Mouse (Mus musculus): ENCODE results near the gene B3gat2. TPM values are rescaled to one million over a fixed set of nuclear protein-coding genes. Genes with fewer than 3 reads are reported as not detected.

Gene B3gat2
- polyA plus RNA-seq, 1 experiment, result not detected

DNA sequence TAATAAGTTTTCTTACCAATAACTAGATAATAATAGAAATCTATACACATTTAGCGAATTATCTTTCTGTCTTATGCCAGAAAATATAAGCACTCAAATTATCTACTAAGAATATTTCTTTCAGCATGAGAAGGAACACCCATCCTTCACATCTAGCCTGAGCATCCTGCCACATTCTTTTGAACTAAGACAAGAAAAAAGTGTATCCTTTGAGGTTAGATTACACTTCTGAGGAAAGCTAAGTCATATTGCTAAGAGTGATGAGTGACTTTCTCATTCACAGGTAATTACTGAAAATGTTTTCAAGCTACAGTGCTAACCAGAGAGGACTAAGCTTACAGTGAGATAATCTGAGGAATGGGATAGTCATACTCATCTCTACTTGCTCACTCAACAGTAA, 121.1 kb downstream of the B3gat2 start:
- 84% methylated on average over 1 of the region's 1 CpGs for WGBS
- no peak for TF ChIP-seq POLR2A (IDR thresholded peaks at IDR 0.05; ENCODE audit: borderline replicate concordance, control insufficient read depth, low read depth, low read length)
- TF ChIP-seq CTCF (IDR thresholded peaks at IDR 0.05; ENCODE audit: control insufficient read depth, insufficient read depth, low read length), result no peak
- Histone ChIP-seq H3K4me1 (ENCODE audit: control insufficient read depth, insufficient read depth, low read length) (no peaks in the 10 kb centered on the region), H3K4me3 (replicated peaks; ENCODE audit: control insufficient read depth, low read depth, low read length) (no peak overlapping the region), H3K27ac (ENCODE audit: control insufficient read depth, insufficient read depth, low read depth, low read length, poor library complexity) (no peak overlapping the region)

- H3K4me3 ChIP-seq (replicated peaks; ENCODE audit: control insufficient read depth, low read depth, low read length), result no peak overlapping the region
- no peak overlapping the region for H3K27ac ChIP-seq (ENCODE audit: control insufficient read depth, insufficient read depth, low read depth, low read length, poor library complexity)
- no peaks in the 10 kb centered on the region for H3K4me1 ChIP-seq (ENCODE audit: control insufficient read depth, insufficient read depth, low read length)
- 84% methylated on average over 2 of the region's 2 CpGs for WGBS
- no peak for TF ChIP-seq POLR2A (IDR thresholded peaks at IDR 0.05; ENCODE audit: borderline replicate concordance, control insufficient read depth, low read depth, low read length)
- no peak for TF ChIP-seq CTCF (IDR thresholded peaks at IDR 0.05; ENCODE audit: control insufficient read depth, insufficient read depth, low read length)
Measured at GRCm38 (mm10) chr1:23884087-23884668, 122.6 kb downstream of the B3gat2 start.

DNA sequence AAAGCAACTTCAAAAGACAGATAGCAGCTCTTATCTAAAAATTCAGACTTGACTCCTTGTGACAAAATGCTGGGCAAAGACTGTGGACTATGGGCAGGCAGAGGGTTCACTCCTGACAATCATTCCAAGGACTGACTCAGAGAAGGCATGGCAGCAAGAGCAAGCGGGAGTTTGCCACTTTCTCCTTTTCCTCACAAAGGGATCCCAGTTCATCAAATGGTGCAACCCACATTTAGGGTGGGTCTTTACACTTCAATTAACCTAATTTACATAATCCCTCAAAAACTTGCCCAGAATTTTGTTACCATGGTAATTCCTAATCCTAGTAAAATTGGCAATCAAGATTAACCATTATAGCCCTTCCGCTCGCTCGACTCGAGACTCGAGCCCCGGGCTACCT, 123.4 kb downstream of the B3gat2 start:
- Histone ChIP-seq H3K27ac (ENCODE audit: control insufficient read depth, insufficient read depth, low read depth, low read length, poor library complexity) (no peak overlapping the region), H3K4me3 (replicated peaks; ENCODE audit: control insufficient read depth, low read depth, low read length) (no peak overlapping the region), H3K4me1 (ENCODE audit: control insufficient read depth, insufficient read depth, low read length) (no peaks in the 10 kb centered on the region)
- 88% methylated on average over 7 of the region's 7 CpGs for WGBS
- TF ChIP-seq POLR2A (IDR thresholded peaks at IDR 0.05; ENCODE audit: borderline replicate concordance, control insufficient read depth, low read depth, low read length) (no peak), CTCF (IDR thresholded peaks at IDR 0.05; ENCODE audit: control insufficient read depth, insufficient read depth, low read length) (no peak)

DNA sequence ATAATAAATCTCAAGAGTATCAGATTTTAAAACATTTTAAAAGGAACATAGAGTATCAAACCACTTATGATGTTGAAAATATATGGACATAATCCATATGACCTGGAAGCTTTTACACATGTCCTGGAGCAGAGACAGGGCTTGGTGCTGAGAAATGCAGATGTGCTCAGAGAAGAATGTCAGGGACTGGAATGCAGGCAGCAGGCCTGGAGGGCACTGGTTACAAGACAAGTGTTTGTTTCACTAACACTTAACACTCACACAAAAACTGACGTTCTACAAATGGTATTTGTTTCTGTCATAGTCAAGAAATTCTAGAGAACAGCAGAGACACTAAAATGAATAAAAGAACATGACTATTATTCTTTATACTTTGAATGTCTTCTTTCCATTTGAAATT, 130.5 kb downstream of the B3gat2 start:
- 87% methylated on average over 1 of the region's 1 CpGs for WGBS
- H3K27ac ChIP-seq (ENCODE audit: control insufficient read depth, insufficient read depth, low read depth, low read length, poor library complexity), result no peak overlapping the region
- no peak overlapping the region for H3K4me3 ChIP-seq (replicated peaks; ENCODE audit: control insufficient read depth, low read depth, low read length)
- H3K4me1 ChIP-seq (ENCODE audit: control insufficient read depth, insufficient read depth, low read length), result no peaks in the 10 kb centered on the region
- TF ChIP-seq CTCF (IDR thresholded peaks at IDR 0.05; ENCODE audit: control insufficient read depth, insufficient read depth, low read length), result no peak
- no peak for TF ChIP-seq POLR2A (IDR thresholded peaks at IDR 0.05; ENCODE audit: borderline replicate concordance, control insufficient read depth, low read depth, low read length)

Other genes starting within 250 kb of the B3gat2 start
- 60.5 and 107 TPM in 2 replicates for gene Smap1, start 160.6 kb downstream of the B3gat2 start, polyA plus RNA-seq (2011; ENCODE audit: insufficient read depth, insufficient read length, low replicate concordance, missing spikeins)
- 10.6 and 13.6 TPM in 2 replicates for gene Sdhaf4, start 243.9 kb downstream of the B3gat2 start, polyA plus RNA-seq (2011; ENCODE audit: insufficient read depth, insufficient read length, low replicate concordance, missing spikeins)

All from bone marrow, adult 2 months (tissue).